Mouse (Mus musculus) kidney, adult 9 months (tissue): ENCODE measurements around the gene Brsk2.
"Not testable (repeated sequence)": the region's sequence is repeated elsewhere in the genome, so short reads cannot be mapped to it uniquely, and the experiment has no call there.

Source experiments
- DNase-seq: peaks from one replicate; pipeline ENCODE4 v3.0.0; 2022

Gene Brsk2

DNA sequence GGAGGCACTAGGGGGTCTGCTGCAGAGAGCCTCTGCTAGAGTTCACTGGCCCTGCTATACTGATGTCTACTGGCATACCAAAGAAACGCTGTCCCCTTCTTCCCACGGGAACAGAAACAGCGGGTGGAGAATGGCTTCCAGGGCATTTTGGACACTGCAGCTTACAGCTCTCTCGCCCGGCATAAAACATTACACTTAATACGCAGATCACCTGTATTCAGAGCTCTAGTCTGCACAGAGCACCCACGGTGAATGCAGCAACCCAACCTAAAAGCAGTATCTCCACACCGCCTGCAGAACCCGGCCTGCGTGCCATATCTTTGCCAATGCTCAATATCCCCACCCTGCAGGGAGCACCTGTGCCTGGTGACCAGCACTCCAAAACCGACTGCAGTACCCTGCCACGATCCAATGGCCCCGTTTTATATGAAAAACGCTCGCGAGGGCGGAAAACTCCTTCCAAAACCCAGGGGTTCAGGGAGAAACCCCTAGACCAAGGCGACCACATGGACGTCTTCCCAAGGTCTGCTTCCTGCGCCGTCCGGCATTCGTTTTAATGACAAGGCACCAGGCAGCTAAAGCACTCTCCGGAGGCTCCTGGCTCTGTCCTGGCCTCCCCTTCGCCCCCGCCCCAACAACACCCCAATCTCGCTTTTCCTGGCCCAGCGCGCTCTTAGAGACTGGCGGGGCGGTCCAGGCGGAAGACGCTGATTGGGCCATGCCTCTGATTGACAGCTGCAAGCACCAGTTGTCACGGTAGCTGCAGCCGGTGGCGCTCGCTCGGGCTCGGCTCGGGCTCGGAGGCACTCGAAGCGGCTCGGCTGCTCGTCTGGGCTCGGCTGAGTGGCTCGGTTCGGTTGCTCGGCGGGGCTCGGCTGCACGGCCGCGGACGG, at the start of gene Brsk2:
Gene Brsk2 (plus strand): TSS at position 846 of the 893 bp plus-strand sequence.
- DNase-seq = peak; percentile 94

DNA sequence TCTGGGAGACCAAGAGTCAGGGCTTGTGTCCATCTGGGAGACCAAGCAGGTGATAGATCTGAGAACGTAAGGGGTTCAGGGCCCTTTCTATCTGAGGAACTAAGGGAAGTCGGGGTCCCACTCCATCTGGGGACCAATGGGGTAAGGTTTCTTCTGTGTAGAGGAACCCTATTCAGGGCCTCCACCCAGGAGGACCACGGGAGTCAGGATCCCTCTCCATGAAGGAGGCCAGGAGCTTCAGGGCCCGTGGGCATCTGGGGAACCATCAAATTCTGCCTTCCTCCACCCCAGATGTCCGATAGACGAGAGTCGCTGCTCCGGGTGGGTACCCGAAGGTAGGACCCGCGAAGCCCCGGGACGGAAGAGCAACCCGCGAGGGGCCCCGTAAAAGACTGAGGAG, 47.7 kb upstream of the Brsk2 start:
- peak; percentile 8 for DNase-seq

DNA sequence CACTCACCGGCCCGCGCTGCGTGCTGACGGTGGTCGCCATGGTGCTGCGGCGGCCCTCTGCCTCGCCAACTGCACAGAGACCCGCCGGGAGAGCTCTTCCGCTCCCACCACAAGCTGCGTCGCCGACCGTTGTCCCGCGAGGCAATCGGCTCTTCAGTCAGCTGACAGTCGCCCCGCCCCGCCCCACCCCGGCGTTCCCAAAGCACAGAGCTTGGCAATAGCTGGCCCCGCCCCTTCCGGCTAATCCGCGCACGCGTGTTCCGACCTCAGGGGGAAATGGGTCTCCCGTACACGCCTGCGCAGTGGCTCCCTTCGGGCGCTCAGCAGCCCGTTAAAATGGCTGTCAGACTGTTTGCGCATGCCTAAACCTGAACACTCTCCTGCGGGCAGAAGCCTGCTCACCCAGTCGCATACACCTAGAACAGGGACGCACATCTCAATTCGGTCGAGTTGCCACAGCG, 47.3 kb upstream of the Brsk2 start:
- peak; percentile 99 for DNase-seq

DNA sequence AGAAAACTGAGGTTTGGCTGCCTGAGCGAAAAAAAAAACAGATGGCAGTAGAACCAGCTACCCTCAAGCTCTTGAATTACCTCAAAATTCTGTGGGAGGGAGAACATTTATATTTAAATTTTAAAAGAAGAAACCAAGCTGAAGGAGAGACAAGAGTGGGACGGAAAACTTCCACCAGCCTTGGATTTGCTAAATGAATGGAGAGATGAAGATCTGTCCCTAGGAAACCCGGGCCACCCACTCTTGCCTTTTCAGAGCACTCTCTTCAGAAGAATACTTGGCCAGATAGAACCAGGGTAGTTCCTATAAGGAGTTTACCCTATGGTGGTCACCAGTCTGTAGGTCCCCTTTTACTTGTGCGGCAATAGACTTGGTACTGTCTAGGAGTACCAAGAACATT, 46.8 kb upstream of the Brsk2 start:
- DNase-seq = peak; percentile 13

DNA sequence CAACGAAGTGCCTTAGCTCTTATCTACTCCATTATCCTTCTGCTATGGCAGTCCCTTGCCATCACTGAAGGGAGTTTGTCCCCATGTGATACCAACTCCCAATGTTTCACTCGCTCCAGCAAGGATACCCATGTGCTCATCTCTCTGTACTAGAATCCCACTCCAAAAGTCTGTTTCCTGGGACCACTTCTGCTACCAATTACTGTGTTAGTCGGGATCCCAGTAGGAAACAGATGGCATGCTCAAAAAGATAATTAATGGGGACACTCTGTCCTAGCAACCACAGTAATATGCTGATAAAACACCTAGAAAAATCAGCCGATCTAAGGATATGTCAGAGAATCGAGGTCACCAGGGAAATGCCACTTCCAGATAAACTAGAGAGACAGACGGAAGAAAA, 41.0 kb upstream of the Brsk2 start:
- no peak for DNase-seq

DNA sequence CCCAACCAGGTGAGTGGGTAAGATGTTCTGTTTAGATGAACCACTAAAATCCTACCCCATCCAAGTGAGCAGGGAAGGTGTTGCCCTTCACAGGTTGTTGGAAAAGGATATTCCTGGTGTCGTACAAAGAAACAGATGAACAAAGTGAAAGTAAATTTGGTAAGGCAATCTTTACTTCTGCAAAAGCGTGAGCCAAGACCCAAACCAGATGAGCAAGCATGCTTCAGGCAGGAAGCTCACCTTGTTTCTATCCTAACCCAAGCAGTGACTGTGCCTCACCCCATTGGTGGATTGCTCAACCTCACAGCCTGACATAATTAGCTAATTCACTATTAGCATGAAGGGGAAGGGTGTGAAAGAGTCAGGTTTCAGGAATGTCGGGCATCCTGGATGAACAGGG, 38.2 kb upstream of the Brsk2 start:
- DNase-seq = no peak

DNA sequence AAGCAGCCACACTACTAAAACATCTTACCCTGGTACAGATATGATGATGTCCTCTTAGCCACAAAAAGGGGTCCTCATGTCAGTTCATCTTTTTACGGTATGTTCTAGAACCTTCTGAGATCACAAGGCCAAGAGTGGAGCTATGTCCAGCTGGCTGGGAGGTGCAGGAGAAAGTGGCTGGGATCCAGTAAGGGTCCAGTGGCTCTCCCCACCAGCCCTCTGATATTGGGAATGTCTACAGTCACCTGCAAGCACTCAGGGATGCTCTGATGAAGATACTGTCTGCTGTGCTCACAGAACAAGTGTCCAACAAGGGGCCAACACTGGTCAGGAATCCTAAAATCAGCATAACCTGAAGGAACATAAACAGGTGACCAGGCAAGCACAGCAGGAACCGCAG, 31.1 kb upstream of the Brsk2 start, which contains the start of gene Tollip:
Gene Tollip (minus strand): TSS at position 101 of the 400 bp plus-strand sequence.
- no peak for DNase-seq

DNA sequence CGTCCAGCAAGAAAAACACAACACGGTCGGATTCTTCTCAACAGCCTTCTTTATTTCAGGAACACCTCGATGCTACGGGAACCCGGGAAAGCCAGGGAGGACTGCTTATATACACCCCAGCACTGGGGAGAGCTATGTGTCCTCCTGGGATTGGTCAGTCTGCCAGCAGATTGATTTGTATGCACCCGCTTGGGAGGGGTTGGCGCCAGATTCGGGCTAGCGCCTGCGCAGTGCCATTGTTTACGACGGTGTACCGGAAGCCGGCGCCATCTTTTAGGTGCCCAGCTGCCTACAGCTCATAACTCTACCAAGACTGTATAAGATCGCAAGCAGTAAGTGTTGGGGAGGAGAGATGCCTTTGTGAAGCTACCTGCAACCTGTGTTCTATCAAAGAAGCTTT, 25.4 kb upstream of the Brsk2 start:
- DNase-seq = not testable (repeated sequence)

DNA sequence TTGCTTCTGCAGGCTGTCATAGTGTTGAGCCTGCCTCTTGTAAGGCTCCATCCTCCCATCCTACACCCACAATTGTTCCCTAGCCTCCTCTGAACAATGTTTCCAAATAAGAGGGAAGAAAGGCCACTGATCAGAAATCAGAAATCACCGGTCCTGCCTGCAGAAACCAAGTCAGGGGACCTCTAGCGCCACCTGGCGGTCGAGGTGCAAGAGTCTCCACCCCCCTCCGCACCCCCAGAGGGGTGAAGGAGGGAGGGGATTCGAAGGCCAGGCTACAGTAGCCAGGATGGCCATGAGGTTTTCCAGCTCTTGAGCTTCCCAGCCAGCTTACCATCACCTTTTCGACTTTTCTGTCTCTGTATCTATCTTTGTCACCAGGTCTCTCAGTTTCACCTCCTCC, 24.6 kb upstream of the Brsk2 start:
- DNase-seq = peak; percentile 35

DNA sequence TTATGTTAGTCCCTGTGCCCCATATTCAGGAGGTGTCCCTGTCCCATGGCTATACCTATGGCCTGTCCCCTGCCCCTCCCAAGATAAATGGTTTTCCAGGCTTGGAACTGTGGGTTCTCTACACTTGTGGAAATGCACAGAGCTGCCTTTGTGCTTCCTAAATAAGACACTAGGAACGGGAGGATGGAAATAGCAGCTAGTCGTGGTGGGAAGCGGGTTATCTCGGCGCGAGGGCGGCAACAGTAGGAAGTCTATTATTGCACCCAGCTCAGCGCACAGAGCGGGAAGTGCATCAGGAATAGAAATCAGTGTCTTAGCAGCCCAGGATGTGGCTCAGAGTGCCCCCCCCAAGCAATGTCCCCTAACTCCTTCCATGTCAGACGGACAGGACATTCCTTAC, 20.9 kb upstream of the Brsk2 start:
- no peak for DNase-seq

DNA sequence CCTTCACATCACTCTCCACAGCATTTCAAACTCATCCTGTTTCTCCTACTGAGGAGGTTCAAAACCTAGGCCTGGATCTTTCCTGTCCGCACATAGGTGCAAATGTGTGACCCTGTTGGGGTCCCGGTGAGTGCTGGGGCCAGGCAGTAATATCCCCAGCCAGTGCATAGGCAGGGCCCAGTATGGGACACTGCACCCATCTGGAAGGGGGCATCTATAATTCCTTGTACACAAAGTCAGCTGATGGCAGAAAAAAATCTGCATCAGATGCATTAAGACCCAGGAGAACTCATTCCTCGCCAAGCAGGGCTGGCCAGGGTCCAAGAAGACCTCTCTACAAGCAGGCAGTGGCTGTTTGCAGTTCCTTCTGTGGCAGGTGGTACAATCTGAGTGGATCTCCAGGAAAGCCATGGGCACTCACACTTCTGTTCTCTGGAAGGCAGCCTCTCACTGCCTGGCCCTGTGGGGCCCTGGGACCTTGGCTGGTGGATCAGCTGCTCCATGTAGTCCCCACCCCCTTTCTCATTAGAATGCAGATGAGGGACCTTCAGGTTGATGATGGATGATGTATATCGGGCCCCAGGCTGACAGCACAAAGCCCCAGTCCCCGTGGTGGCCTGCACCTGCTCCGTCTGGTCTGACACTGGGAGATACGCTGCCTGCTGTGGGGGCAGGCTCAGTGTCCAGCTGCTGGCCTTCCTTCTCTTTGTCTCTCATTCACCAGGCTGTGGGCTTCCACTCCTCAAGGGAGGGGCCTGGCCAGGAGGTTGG, 15.2 kb upstream of the Brsk2 start:
- no peak for DNase-seq

DNA sequence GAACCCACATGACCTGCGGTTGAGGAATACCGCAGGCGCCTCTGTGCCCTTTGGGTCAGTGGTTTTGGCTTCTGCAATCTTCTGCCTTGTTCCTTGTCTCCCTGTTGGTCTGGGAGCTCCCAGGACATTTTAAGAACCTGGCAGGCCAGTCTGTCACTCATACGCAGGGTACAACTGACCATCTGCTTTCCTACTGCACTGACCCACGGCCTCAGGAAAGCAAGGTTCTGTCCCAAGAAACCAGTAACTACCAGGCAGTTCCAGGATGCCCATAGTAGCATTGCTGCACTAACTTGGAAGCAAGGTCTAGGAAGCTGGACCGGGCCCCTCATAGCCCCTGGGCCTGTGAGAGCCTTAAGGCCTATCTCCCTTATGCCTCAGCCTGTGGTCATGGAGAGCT, 14.6 kb upstream of the Brsk2 start:
- no peak for DNase-seq

DNA sequence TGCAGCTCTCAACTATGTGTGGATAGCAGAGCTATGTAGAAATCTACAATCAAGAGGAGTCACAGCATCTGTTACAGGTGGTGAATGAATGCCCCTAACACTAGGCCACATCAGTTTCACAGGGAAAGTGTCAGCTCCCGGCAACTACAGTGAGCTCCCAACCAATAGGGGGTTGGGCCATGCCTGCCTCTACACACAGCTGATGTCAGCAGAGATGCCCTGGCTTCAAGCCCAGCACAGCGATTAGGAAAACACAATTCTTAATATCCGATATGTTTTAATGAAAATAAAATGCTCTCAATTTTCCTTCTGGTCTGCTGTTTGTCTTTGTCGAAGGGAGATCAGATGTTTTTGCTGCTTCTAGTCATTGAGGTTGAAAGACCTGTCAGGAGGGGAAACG, 6.1 kb upstream of the Brsk2 start:
- DNase-seq = no peak

DNA sequence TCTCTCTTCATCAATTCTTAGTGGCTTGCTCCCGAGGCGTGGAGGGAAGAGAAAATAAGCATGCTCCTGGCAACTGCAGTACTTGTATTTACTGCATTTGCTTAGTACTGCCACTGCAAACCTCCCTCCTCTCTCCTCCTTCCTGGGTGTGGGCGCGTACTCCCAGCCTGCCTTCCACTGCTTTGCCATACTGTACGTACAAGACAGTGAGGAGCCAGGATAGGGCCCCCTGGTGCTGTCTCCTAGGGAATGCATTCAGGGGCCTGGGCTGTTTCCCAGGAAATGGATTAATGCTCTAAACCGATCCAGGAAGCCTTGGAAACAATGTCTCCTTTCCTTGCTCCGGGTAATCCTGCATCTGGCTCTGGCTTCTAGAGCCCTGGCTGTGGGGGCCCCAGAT, 3.6 kb upstream of the Brsk2 start:
- no peak for DNase-seq

DNA sequence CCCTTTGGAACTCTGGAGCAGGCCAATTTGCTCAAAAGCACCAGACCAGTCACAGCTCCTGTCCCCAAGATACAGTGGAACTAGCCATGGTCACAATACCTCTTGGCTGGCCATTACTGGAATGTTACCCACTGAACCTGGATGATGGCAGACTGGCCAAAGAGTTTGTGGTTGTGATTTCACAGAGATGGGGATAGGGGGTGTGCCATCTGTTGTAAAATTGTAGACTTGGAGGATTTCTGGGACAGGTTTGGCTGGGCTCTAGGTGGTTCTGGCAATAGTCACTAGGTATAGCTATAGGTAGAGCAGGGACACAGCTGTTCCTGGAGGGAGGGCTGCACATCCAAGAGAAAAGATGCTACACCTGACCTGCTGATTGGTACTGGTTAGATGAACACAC, 2.0 kb upstream of the Brsk2 start:
- no peak for DNase-seq

DNA sequence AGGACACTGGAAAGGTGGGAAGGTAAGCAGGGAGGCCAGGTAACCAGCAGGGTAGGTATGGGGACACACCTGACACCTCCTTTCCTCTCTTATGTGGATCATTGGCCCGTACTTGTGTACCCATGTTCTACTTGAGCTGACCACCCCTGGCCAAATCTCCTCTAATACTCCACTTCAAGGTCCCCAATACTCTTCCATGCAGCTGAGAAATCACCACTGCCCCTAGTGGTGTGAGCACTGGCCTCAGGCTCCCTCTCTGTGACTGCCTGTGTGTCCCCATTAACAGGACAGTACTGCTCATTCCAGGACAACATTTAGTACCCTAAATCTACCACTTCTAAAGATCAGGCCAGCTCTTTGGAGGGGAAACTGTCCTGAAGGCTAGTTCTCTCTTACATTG, 1.5 kb upstream of the Brsk2 start:
- no peak for DNase-seq

DNA sequence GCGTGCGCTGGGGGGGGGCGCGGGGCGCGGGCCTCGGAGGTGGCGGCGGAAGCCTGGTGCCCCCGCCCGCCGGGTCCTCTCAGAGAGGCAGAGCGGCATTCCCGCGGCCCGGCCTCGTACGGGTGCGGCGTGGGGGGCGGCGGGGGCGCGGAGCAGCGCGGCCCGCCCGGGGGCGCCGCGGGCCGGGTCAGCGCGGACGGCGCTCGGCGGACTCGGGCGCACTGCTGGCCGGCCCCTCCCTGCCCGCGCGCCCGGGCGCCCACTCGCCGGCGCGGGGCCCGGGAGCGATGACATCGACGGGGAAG, 200 bp downstream of the Brsk2 start:
- DNase-seq = no peak

DNA sequence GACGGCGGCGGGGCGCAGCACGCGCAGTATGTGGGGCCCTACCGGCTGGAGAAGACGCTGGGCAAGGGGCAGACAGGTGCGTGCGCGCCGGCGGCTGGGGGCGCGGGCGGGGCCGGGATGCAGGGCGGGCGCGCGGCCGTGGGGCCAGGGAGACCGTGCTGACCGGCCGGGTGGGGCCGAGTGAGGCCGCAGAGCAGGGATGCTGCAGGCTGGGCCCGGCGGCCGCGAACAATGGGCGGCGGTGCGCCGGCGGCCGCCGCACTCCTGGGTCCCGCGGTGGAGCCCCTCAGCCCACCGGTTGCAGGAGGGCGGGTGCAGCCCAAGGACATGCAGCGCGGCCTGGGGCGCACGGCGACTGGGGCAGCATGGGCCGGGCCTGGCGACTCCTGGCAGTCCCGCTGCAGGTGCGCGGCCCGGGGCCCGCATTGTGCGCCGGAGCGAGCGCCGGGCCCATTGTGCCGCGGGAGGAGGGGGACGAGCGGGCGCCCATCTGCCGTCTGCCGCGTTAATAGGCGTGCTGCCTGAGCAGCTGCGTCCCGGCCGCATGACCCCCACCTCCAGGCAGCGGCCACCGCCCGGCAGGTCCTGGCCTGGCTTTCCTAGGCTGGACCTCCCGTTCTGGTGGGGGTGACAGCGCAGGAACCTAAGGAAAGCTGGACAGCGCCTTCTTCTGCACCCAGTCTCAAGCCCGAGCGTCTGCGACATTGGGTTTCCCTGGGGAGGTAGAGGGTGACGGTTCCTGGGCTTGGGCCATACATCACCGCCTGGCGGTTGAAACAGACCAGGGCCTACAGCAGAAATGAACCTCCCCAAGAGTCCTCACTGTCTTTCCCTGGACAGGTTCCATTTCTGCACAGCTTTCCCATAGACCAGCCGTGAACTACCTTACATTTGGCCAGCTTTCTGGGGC, 808 bp downstream of the Brsk2 start:
- DNase-seq = no peak

DNA sequence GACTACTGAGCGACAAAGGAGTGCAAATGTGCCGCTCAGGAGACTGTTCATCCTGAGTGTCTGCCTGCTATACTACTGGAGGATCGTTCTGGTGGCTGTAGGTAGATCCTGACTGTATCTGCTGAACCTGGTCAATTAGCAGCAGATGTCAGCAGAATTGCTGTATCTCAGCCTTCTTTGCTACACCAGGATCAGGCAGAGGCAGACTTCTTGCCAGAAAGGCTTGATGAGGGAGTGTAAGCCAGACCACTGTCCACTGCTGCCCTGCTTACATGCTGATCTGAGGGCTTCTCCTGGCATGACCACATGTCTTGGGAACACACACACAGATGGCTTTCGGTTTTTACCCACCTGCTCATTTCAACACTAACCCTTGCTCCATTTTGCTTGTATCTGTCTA, 2.3 kb downstream of the Brsk2 start:
- no peak for DNase-seq

DNA sequence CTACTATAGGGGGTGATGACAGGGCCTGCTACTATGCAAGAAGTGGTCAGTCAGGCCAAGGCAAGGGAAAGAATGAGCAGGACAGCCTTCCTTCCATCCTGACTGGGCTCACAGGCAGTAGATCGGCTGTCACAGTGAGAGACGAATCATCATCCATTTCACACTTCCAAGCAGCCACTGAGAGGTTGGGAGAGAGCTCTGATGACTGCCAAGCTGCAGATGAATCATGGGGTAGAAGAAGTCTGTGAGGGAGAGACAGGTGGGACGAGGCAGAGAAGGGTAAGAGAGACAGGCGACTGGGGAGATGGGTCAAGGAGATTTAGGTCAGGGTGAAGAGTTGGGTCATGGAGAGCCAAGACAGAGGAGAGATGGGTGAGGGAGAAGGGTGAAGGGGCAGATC, 3.4 kb downstream of the Brsk2 start:
- no peak for DNase-seq

DNA sequence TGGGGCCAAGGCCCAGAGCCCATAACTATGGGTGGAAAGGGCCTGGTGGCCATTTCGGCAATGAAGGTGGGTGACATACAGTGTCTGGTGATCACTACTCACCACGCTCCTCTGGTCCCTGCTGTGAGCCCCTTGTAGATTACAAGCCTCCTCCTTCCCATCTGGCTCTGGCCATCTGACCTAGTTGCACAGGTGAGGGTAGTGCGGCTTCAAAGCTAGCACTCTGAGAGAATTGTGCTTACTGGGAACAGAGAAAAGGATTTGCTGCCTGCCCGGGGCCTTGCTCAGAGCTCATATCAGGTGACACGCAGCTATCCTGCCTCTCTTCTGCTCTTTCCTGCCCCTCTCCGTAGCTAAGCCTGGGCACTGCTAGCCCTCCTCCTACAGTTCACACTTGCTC, 4.1 kb downstream of the Brsk2 start:
- no peak for DNase-seq

DNA sequence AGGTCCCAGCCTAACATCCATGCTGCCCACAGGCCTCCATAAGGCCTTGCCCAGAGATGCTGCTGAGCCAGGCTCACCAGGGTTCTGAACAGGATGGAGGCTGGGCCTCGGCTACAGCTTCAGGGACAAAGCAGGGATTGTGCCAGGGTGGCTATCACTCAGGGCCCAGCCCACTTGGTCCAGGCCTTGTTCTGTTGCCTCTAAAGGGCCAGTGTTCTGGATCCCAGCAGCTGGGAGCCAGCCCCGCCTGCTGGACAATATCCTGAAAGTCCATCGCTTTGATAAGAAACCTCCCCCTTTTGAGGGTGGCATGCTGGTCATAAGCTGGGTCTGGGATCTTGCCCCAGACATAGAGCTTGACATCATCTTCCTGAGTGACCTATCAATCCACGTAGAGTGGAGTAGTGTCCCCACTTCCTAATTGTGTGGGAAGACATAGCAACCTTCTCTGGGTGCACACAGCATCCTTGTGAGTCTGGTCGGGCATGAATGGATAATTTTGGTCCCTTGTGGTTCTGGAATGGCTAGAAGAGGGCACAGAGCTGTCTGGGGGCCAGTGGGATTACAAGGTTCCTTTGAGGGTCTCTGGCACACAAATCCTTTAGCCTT, 6.1 kb downstream of the Brsk2 start:
- no peak for DNase-seq

DNA sequence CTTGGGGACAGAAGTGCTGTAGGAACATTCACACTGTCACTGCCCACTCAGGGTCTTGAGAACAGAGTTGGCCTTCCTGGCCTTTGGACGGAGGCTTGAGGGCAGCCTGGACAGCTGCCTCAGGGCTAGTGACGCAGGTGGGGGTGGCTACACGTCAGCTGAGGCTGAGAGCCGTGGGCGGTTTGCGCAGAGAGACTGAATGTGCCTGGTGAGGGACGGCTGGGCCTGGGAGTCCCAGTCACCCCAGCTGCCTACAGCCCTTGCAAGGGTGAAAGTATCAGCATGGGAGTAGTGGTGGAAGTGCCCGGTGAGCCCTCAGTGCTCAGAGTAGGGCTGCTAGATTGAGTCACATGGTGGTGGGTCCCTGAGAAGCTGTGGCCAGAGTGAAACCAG, 6.6 kb downstream of the Brsk2 start:
- no peak for DNase-seq
